ENCODE assay signal across 8 mouse cellular contexts in genomic region chr17:47599511-47600297, GRCm38 (mm10). TPM values are rescaled to one million over a fixed set of nuclear protein-coding genes. Genes with fewer than 3 reads are reported as not detected.
DNase-seq lines count a peak whose midpoint lies in the region; ATAC-seq and TF ChIP-seq lines count a peak whose summit lies in the region.

No protein-coding gene starts in this region.

- H3K4me3 ChIP-seq in layer of hippocampus, adult 2 months, result no peak overlapping the region
- H3K4me3 ChIP-seq in embryonic facial prominence, embryonic 15.5 days (replicated peaks), result no peak overlapping the region
- no peak overlapping the region for H3K4me3 ChIP-seq in stomach, embryonic 16.5 days (replicated peaks; ENCODE audit: low read length)

- 66% methylated on average over 11 of the region's 11 CpGs for WGBS in embryonic facial prominence, embryonic 15.5 days
- 67% methylated on average over 11 of the region's 11 CpGs for WGBS in stomach, embryonic 16.5 days

- no peak for ATAC-seq in embryonic facial prominence, embryonic 15.5 days (ENCODE audit: insufficient number of reproducible peaks, low FRiP score, low TSS enrichment, low read depth)
- no peak for ATAC-seq in stomach, embryonic 16.5 days (ENCODE audit: insufficient read depth, low FRiP score)

- TF ChIP-seq CTCF in layer of hippocampus, adult 2 months (conservative IDR thresholded peaks at IDR 0.05), result no peak

- peak overlapping the region; percentile 0; the same call in 1 of the 2 replicates for H3K27ac ChIP-seq in layer of hippocampus, adult 2 months
- peak overlapping the region; percentile 80 for H3K27ac ChIP-seq in embryonic facial prominence, embryonic 15.5 days (replicated peaks)
- peak overlapping the region; percentile 72 for H3K27ac ChIP-seq in stomach, embryonic 16.5 days (ENCODE audit: low read length)

- H3K27me3 ChIP-seq in embryonic facial prominence, embryonic 15.5 days, result no peaks in the 10 kb centered on the region
- no peaks in the 10 kb centered on the region for H3K27me3 ChIP-seq in stomach, embryonic 16.5 days (ENCODE audit: control insufficient read depth, insufficient read depth, low read length)

- H3K9ac ChIP-seq in embryonic facial prominence, embryonic 15.5 days, result no peak overlapping the region
- peak overlapping the region; percentile 11; the same call in 1 of the 2 replicates for H3K9ac ChIP-seq in stomach, embryonic 16.5 days (ENCODE audit: low read length)

- DNase-seq in layer of hippocampus, adult 2 months (ENCODE audit: low spot score in 2 of 2), result no peak
- DNase-seq in layer of hippocampus, adult 9-10 months (ENCODE audit: low spot score), result no peak
- DNase-seq in liver, result peak; percentile 58
- no peak for DNase-seq in layer of hippocampus, postnatal 14 days (ENCODE audit: low spot score in 2 of 2)
- DNase-seq in cerebellum, adult 9-11 months, result no peak
- DNase-seq in adrenal gland, postnatal 14 days, result no peak

- no peaks in the 10 kb centered on the region for H3K9me3 ChIP-seq in embryonic facial prominence, embryonic 15.5 days (replicated peaks)
- no peaks in the 10 kb centered on the region for H3K9me3 ChIP-seq in stomach, embryonic 16.5 days (replicated peaks; ENCODE audit: control insufficient read depth, low read length)

- peaks cover 35% of the 10 kb centered on the region for H3K4me1 ChIP-seq in embryonic facial prominence, embryonic 15.5 days
- peaks cover 32% of the 10 kb centered on the region for H3K4me1 ChIP-seq in stomach, embryonic 16.5 days (ENCODE audit: control insufficient read depth, insufficient read depth, low read length)

- H3K4me2 ChIP-seq in embryonic facial prominence, embryonic 15.5 days (replicated peaks), result no peak overlapping the region
- H3K4me2 ChIP-seq in stomach, embryonic 16.5 days (ENCODE audit: low read depth, low read length), result no peak overlapping the region

- H3K36me3 ChIP-seq in embryonic facial prominence, embryonic 15.5 days, result peaks cover 67% of the 10 kb centered on the region
- peaks cover 25% of the 10 kb centered on the region for H3K36me3 ChIP-seq in stomach, embryonic 16.5 days (ENCODE audit: control insufficient read depth, insufficient read depth, low read length)

RNA-seq across cellular contexts. Expression of gene Bysl, which starts 11.6 kb away (rescaled TPM):
- 10 to 100 TPM; 18.1 to 18.2 TPM for total RNA-seq in layer of hippocampus, adult 2 months (2021)
- 23.9 and 24.6 TPM in 2 replicates for polyA plus RNA-seq in embryonic facial prominence, embryonic 15.5 days (2015; fragmentation: Nextera tagmentation; extraction: Ambion mirVana)
- polyA plus RNA-seq in stomach, embryonic 16.5 days (2015; fragmentation: Nextera tagmentation; extraction: Ambion mirVana), result 21.0 and 22.1 TPM in 2 replicates
- total RNA-seq in layer of hippocampus, postnatal 14 days (2021), result 10 to 100 TPM; 17.7 to 21.0 TPM
- total RNA-seq in adrenal gland, postnatal 14 days (2021), result 19.7 and 21.6 TPM in 2 replicates

RNA-seq across cellular contexts. Expression of gene Med20, which starts 11.7 kb away (rescaled TPM):
- total RNA-seq in layer of hippocampus, adult 2 months (2021), result 10 to 100 TPM; 31.6 to 36.0 TPM
- 51.9 and 55.2 TPM in 2 replicates for polyA plus RNA-seq in embryonic facial prominence, embryonic 15.5 days (2015; fragmentation: Nextera tagmentation; extraction: Ambion mirVana)
- 40.7 and 47.5 TPM in 2 replicates for polyA plus RNA-seq in stomach, embryonic 16.5 days (2015; fragmentation: Nextera tagmentation; extraction: Ambion mirVana)
- total RNA-seq in layer of hippocampus, postnatal 14 days (2021), result 10 to 100 TPM; 26.3 to 32.3 TPM
- total RNA-seq in adrenal gland, postnatal 14 days (2021), result 39.3 and 39.8 TPM in 2 replicates

RNA-seq across cellular contexts. Expression of gene Gm20517, which starts 11.7 kb away (rescaled TPM):
- total RNA-seq in layer of hippocampus, adult 2 months (2021), result 1 to 10 TPM; 4.4 to 5.5 TPM
- polyA plus RNA-seq in embryonic facial prominence, embryonic 15.5 days (2015; fragmentation: Nextera tagmentation; extraction: Ambion mirVana), result 1.6 TPM in 2 replicates
- polyA plus RNA-seq in stomach, embryonic 16.5 days (2015; fragmentation: Nextera tagmentation; extraction: Ambion mirVana), result 0.89 and 1.9 TPM in 2 replicates
- 1 to 10 TPM; 6.1 to 6.6 TPM for total RNA-seq in layer of hippocampus, postnatal 14 days (2021)
- 3.0 and 3.3 TPM in 2 replicates for total RNA-seq in adrenal gland, postnatal 14 days (2021)

RNA-seq across cellular contexts. Expression of gene Usp49, which starts 30.8 kb away (rescaled TPM):
- 10 to 100 TPM; 11.5 to 12.3 TPM for total RNA-seq in layer of hippocampus, adult 2 months (2021)
- 4.4 and 5.2 TPM in 2 replicates for polyA plus RNA-seq in embryonic facial prominence, embryonic 15.5 days (2015; fragmentation: Nextera tagmentation; extraction: Ambion mirVana)
- polyA plus RNA-seq in stomach, embryonic 16.5 days (2015; fragmentation: Nextera tagmentation; extraction: Ambion mirVana), result 3.3 and 3.5 TPM in 2 replicates
- total RNA-seq in layer of hippocampus, postnatal 14 days (2021), result 10 to 100 TPM; 12.2 to 13.1 TPM
- total RNA-seq in adrenal gland, postnatal 14 days (2021), result 6.8 and 7.8 TPM in 2 replicates

Comparison
In these comparisons a context has a peak if more than half of its experiments do, and no peak if none do; other contexts are left out.
1. H3K27ac ChIP-seq: peak in every context shown above with its lines; median percentile 80 in embryonic facial prominence, embryonic 15.5 days; 72 in stomach, embryonic 16.5 days; 0 in layer of hippocampus, adult 2 months.